Mouse (Mus musculus) ZHBTc4 (cell line): ENCODE results near the gene Bcl2l12.

Source experiments
- DNase-seq: peaks from one replicate; pipeline ENCODE4 v3.0.0-alpha.2; 2011; ENCODE audit warnings: low read depth, low spot score

Gene Bcl2l12

GRCm38 (mm10) chr7:44959281-44959680, 39.2 kb downstream of the Bcl2l12 start:
- no peak for DNase-seq

GRCm38 (mm10) chr7:44958208-44958607, 40.3 kb downstream of the Bcl2l12 start:
- peak; percentile 65 for DNase-seq

- no peak for DNase-seq
Observed at GRCm38 (mm10) chr7:44957183-44957835, 41.2 kb downstream of the Bcl2l12 start.

- no peak for DNase-seq
Observed at GRCm38 (mm10) chr7:44956266-44956665, 42.2 kb downstream of the Bcl2l12 start.

DNA sequence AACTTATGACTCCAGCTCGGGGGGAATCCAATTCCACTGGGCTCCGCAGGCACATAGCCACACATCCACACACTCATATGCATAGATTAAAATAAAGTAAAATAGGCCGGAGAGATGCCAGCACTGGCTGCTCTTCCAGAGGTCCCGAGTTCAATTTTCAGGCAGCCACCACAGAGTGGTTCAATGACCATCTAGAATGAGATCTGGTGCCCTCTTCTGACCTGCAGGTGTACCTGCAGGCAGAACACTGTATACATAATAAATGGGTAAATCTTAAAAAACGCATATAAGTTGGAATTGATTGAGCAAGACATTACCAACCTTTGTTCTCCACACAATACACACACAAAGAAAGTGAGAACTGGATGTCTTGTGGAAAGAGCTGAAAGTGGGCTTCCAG, 42.9 kb downstream of the Bcl2l12 start:
- DNase-seq: peak; percentile 64

DNA sequence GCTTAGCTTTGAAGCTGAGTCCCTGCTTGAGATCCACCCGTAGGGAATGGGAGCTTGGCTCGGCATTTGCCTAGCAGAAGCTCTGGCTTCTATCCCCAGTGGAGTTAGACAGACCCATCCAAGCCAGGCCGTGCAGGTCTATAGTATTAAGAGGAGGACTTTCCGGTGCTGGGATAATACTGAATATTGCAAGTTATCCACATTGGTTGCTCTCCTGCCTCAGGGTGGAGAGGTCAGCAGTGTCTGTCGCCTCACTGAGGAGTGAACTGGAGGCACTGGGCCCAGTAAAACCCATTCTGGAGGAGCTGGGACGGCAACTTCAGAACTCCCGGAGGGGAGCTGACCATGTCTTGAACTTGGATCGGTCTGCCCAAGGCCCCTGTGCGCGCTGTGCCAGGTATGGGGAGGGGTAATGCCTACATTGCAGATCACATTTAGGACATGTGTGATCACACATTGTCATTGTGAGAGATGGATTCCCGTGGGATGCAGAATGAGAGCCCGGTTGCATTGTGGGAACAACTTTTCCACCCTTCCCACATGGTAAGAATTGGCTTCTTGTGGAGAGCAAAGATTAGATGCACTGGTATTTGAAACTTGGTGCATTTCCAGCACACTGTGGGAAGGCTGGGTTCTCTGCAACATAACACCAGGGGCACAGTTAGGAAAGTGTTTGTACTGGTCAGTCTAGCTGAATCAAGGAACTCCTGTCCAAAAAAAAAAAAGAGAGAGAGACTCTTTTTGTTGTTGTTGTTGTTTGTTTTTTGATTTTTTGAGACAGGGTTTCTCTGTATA, 44.2 kb downstream of the Bcl2l12 start:
- DNase-seq: no peak

DNA sequence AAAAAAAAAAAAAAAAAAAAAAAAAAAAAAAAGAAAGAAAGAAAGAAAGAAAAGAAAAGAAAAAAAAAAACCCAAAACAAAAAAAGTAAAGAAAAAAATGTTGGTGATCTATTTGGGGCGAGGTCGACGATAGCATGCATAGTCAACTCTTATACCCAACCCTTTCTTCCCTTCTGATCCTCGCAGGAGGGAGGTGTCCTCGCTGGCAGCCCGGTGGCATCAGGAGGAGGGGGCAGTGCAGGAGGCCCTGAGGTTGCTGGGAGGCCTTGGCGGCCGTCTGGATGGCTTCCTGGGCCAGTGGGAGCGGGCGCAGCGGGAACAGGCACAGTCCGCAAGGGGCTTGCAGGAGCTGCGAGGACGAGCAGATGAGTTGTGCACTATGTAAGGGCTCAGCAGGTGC, 45.0 kb downstream of the Bcl2l12 start:
- no peak for DNase-seq

DNA sequence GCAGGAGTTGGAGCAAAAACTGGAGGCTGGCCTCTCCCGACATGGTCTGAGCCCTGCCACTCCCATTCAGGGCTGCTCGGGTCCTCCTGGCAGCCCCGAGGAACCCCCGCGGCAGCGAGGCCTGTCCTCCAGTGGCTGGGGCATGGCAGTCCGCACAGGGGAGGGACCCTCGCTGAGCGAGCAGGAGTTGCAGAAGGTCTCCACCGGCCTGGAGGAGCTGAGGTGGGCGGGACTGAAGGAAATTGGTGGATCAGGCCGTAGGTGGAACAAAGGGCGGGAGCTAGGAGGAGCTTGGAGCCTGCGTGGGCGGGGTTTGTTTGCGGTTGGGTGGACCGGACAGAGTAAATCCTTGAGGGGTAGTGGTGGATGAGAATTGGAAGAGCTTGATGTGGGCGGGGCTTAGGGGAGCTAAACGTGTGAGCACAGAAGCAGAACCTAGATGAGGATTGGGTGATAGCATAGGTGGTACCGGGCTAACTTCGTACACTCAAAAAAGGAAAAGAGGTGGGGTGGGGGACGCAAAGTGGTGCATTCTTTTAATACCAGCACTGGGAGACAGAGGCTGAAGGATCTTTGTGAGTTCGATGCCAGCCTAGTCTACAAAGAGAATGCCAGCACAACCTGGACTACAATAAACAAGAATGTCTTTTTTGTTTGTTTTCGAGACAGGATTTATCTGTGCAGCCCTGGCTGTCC, 45.8 kb downstream of the Bcl2l12 start:
- peak; percentile 99 for DNase-seq

GRCm38 (mm10) chr7:44951960-44952359, 46.6 kb downstream of the Bcl2l12 start:
- peak; percentile 97 for DNase-seq

DNA sequence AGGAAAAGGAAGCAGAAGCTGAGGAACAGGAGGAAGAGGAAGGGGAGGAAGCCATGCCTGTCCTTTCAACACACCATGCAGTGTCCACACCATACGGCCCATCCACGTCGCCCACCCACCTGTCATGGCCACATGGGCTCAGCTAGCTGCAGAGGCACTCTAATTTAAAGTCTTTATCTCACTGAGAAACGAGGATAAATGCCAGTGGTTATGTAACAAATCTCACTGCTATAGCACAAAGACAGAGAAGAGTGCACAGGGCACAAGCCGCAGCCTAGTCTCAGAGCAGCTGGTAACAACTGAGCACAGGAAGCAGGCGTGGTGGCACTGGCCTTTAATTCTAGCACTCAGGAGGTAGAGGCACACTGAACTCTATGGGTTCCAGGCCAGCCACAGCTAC, 48.6 kb downstream of the Bcl2l12 start:
- DNase-seq: no peak

DNA sequence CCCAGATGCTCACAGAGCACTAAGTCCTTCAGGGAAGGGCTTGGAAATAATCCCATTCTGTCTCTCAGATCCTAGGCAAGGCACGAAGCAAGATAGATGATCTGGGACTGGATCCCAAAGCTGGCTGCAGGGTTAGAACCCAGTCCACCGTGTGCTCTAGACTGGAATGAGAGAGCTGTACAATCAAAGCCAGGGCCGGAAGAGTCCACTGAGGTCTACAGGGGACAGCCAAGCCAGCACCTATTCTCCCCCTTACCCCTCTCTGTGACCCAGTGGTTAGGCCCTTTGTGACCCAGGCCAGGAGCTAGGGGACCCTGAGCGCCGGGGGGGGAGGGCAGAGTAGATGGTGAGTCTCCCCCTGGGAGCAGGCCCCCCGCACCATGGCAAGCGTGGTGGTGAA, 55.6 kb downstream of the Bcl2l12 start, which contains the start of gene Tsks:
TSS of gene Tsks (plus strand) at position 301 of the 400 bp plus-strand sequence.
- DNase-seq: peak; percentile 30
